Mouse (Mus musculus) E14TG2a.4 (cell line): ENCODE data around the gene Ank2.

Source experiments
- CTCF ChIP-seq: conservative IDR thresholded peaks from 2 replicates; pipeline ENCODE4 v1.5.1; 2014; ENCODE audit warnings: low read length
- NANOG ChIP-seq: IDR thresholded peaks from 2 replicates; pipeline ENCODE4 v1.6.1; 2014; ENCODE audit warnings: borderline replicate concordance, low read length, mixed read lengths

DNA sequence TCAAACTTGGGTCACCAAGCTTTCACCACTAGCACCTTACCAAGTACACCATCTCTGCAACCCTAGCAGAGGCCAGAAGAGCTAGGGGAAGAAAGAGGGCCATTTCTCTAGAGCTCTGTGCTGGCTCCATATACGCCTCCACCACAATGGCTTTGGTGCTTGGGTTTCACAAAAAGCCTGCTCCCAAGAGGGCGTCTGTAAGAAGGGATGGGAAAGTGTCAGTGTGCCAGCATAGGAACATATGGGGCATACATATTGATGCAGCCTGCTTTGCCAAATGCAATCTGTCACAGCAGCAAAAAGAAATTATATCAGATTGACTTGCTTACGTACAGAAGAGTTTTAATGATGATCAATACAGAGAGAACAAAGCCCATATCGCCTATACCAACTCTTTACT, 82.2 kb downstream of the Ank2 start:
- no peak for TF ChIP-seq CTCF
- TF ChIP-seq NANOG: no peak
